Mouse (Mus musculus): ENCODE measurements around the gene B230118H07Rik. TPM values are rescaled to one million over a fixed set of nuclear protein-coding genes. Genes with fewer than 3 reads are reported as not detected.

B230118H07Rik gene
- polyA plus RNA-seq, 1 experiment: not detected

- Histone ChIP-seq H3K27ac (ENCODE audit: insufficient read depth, low read depth, low read length) (no peak within 1 kb of the TSS), H3K4me3 (ENCODE audit: insufficient read depth, low read depth, low read length) (peak within 1 kb of the TSS; percentile 96), H3K4me1 (ENCODE audit: control insufficient read depth, insufficient read depth, low read length) (no peaks in the 10 kb centered on the region)
- no peak; the same call in 1 of the 2 replicates for TF ChIP-seq CTCF (IDR thresholded peaks at IDR 0.05; ENCODE audit: insufficient read depth, low read depth, low read length)
- TF ChIP-seq POLR2A (IDR thresholded peaks at IDR 0.05; ENCODE audit: insufficient read depth, low read depth, low read length): peak; percentile 75
- WGBS: under 1% methylated on average over 68 of the region's 68 CpGs
Measured at GRCm38 (mm10) chr2:101678236-101679021, 29.1 kb upstream of the B230118H07Rik start, which contains the start of gene Traf6. Gene Traf6, plus strand, starts transcription at chr2:101678429.

- Histone ChIP-seq H3K4me3 (ENCODE audit: insufficient read depth, low read depth, low read length) (no peak overlapping the region), H3K4me1 (ENCODE audit: control insufficient read depth, insufficient read depth, low read length) (no peaks in the 10 kb centered on the region), H3K27ac (ENCODE audit: insufficient read depth, low read depth, low read length) (no peak overlapping the region)
- no peak for TF ChIP-seq CTCF (IDR thresholded peaks at IDR 0.05; ENCODE audit: insufficient read depth, low read depth, low read length)
- TF ChIP-seq POLR2A (IDR thresholded peaks at IDR 0.05; ENCODE audit: insufficient read depth, low read depth, low read length): no peak
- WGBS: 83% methylated on average over 3 of the region's 3 CpGs
Measured at GRCm38 (mm10) chr2:101673547-101673946, 24.2 kb upstream of the B230118H07Rik start.

- WGBS: 98% methylated on average over 3 of the region's 3 CpGs
- Histone ChIP-seq H3K4me3 (ENCODE audit: insufficient read depth, low read depth, low read length) (no peak overlapping the region), H3K4me1 (ENCODE audit: control insufficient read depth, insufficient read depth, low read length) (no peaks in the 10 kb centered on the region), H3K27ac (ENCODE audit: insufficient read depth, low read depth, low read length) (no peak overlapping the region)
- TF ChIP-seq CTCF (IDR thresholded peaks at IDR 0.05; ENCODE audit: insufficient read depth, low read depth, low read length) (no peak), POLR2A (IDR thresholded peaks at IDR 0.05; ENCODE audit: insufficient read depth, low read depth, low read length) (no peak)
Measured at GRCm38 (mm10) chr2:101668751-101669150, 19.4 kb upstream of the B230118H07Rik start.

GRCm38 (mm10) chr2:101665703-101666092, 16.4 kb upstream of the B230118H07Rik start:
- 54% methylated on average over 3 of the region's 3 CpGs for WGBS
- Histone ChIP-seq H3K4me3 (ENCODE audit: insufficient read depth, low read depth, low read length) (no peak overlapping the region), H3K4me1 (ENCODE audit: control insufficient read depth, insufficient read depth, low read length) (no peaks in the 10 kb centered on the region), H3K27ac (ENCODE audit: insufficient read depth, low read depth, low read length) (no peak overlapping the region)
- TF ChIP-seq POLR2A (IDR thresholded peaks at IDR 0.05; ENCODE audit: insufficient read depth, low read depth, low read length) (no peak), CTCF (IDR thresholded peaks at IDR 0.05; ENCODE audit: insufficient read depth, low read depth, low read length) (no peak)

GRCm38 (mm10) chr2:101665058-101665702, 15.8 kb upstream of the B230118H07Rik start:
- H3K4me1 ChIP-seq (ENCODE audit: control insufficient read depth, insufficient read depth, low read length): no peaks in the 10 kb centered on the region
- TF ChIP-seq CTCF (IDR thresholded peaks at IDR 0.05; ENCODE audit: insufficient read depth, low read depth, low read length) (peak; percentile 41; the same call in 1 of the 2 replicates), POLR2A (IDR thresholded peaks at IDR 0.05; ENCODE audit: insufficient read depth, low read depth, low read length) (no peak)
- 20% methylated on average over 9 of the region's 9 CpGs for WGBS
- H3K4me3 ChIP-seq (ENCODE audit: insufficient read depth, low read depth, low read length): no peak overlapping the region
- no peak overlapping the region for H3K27ac ChIP-seq (ENCODE audit: insufficient read depth, low read depth, low read length)

GRCm38 (mm10) chr2:101660536-101660935, 11.2 kb upstream of the B230118H07Rik start:
- Histone ChIP-seq H3K4me3 (ENCODE audit: insufficient read depth, low read depth, low read length) (no peak overlapping the region), H3K4me1 (ENCODE audit: control insufficient read depth, insufficient read depth, low read length) (no peaks in the 10 kb centered on the region), H3K27ac (ENCODE audit: insufficient read depth, low read depth, low read length) (no peak overlapping the region)
- TF ChIP-seq POLR2A (IDR thresholded peaks at IDR 0.05; ENCODE audit: insufficient read depth, low read depth, low read length): no peak
- TF ChIP-seq CTCF (IDR thresholded peaks at IDR 0.05; ENCODE audit: insufficient read depth, low read depth, low read length): no peak
- WGBS: 66% methylated on average over 2 of the region's 2 CpGs

- WGBS: 15% methylated on average over 14 of the region's 14 CpGs
- Histone ChIP-seq H3K4me1 (ENCODE audit: control insufficient read depth, insufficient read depth, low read length) (no peaks in the 10 kb centered on the region), H3K27ac (ENCODE audit: insufficient read depth, low read depth, low read length) (no peak overlapping the region), H3K4me3 (ENCODE audit: insufficient read depth, low read depth, low read length) (peak overlapping the region; percentile 21)
- TF ChIP-seq CTCF (IDR thresholded peaks at IDR 0.05; ENCODE audit: insufficient read depth, low read depth, low read length) (no peak), POLR2A (IDR thresholded peaks at IDR 0.05; ENCODE audit: insufficient read depth, low read depth, low read length) (no peak)
Measured at GRCm38 (mm10) chr2:101652921-101653597, 3.7 kb upstream of the B230118H07Rik start.

- no peak for TF ChIP-seq CTCF (IDR thresholded peaks at IDR 0.05; ENCODE audit: insufficient read depth, low read depth, low read length)
- no peak for TF ChIP-seq POLR2A (IDR thresholded peaks at IDR 0.05; ENCODE audit: insufficient read depth, low read depth, low read length)
- peak overlapping the region; percentile 21 for H3K4me3 ChIP-seq (ENCODE audit: insufficient read depth, low read depth, low read length)
- H3K27ac ChIP-seq (ENCODE audit: insufficient read depth, low read depth, low read length): no peak overlapping the region
- 26% methylated on average over 14 of the region's 14 CpGs for WGBS
- no peaks in the 10 kb centered on the region for H3K4me1 ChIP-seq (ENCODE audit: control insufficient read depth, insufficient read depth, low read length)
Measured at GRCm38 (mm10) chr2:101652204-101652920, 3.0 kb upstream of the B230118H07Rik start.
